Mouse (Mus musculus) midbrain, embryonic 15.5 days (tissue): ENCODE measurements at regions not wholly inside any gene's neighbourhood (a gene's known extent, or its start where the extent isn't known, plus 50 kb on each side); places are given as distances from the start of the nearest gene placed in this dataset.
"Not testable (repeated sequence)": the region's sequence is repeated elsewhere in the genome, so short reads cannot be mapped to it uniquely, and the experiment has no call there.

ENCODE experiments used
- ATAC-seq: fragments of 200-750 bp; cut with Nextera tagmentation; replicated peaks from 2 replicates; pipeline ENCODE4 v1.8.0; 2017; ENCODE audit warnings: moderate TSS enrichment
- H3K27ac ChIP-seq: fragments of 300-500 bp; sonication (generic); 2 replicates; pipeline ENCODE4 v1.5.1; 2015; ENCODE audit warnings: mild to moderate bottlenecking, inconsistent platforms
- H3K27me3 ChIP-seq: fragments of 300-500 bp; sonication (generic); replicated peaks from 2 replicates; pipeline ENCODE4 v1.6.1; 2015; ENCODE audit warnings: inconsistent platforms
- H3K36me3 ChIP-seq: fragments of 300-500 bp; sonication (generic); replicated peaks from 2 replicates; pipeline ENCODE4 v1.6.1; 2015; ENCODE audit warnings: inconsistent platforms
- H3K4me1 ChIP-seq: fragments of 300-500 bp; sonication (generic); 2 replicates; pipeline ENCODE4 v1.6.1; 2015; ENCODE audit warnings: inconsistent platforms
- H3K4me2 ChIP-seq: fragments of 300-500 bp; sonication (generic); 2 replicates; pipeline ENCODE4 v1.6.1; 2015; ENCODE audit warnings: inconsistent platforms, mild to moderate bottlenecking, moderate library complexity
- H3K4me3 ChIP-seq: fragments of 300-500 bp; sonication (generic); 2 replicates; pipeline ENCODE4 v1.5.1; 2015; ENCODE audit warnings: mild to moderate bottlenecking, inconsistent platforms
- H3K9ac ChIP-seq: fragments of 300-500 bp; sonication (generic); 2 replicates; pipeline ENCODE4 v1.6.1; 2015; ENCODE audit warnings: mild to moderate bottlenecking, inconsistent platforms
- H3K9me3 ChIP-seq: fragments of 300-500 bp; sonication (generic); 2 replicates; pipeline ENCODE4 v1.6.1; 2016; ENCODE audit warnings: inconsistent platforms
- WGBS: fragments of 180-500 bp; shearing (Covaris S2); methylation state at CpG from one replicate; pipeline ENCODE4 v1.1.7; 2015; ENCODE audit warnings: mixed read lengths; 5-methylcytosine and 5-hydroxymethylcytosine counted together

DNA sequence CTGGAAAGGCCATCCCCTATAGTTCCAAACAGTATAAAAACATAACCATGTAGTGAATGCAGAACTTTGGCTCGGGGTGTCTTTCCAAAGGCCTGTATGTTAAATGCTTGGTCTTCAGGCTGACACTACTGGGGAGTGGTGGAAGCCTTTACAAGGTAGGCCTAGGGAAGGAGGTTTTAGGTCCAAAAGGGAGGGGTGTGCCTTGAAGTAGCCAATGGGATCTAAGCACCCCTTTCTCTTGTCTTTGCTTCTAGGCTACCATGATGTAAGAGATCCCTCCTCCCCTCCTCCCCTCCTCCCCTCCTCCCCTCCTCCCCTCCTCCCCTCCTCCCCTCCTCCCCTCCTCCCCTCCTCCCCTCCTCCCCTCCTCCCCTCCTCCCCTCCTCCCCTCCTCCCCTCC, 56.5 kb upstream of the Fzd7 start:
- H3K27ac ChIP-seq, ATAC-seq, H3K27me3 ChIP-seq, H3K4me2 ChIP-seq, H3K4me1 ChIP-seq, H3K36me3 ChIP-seq, H3K9ac ChIP-seq, H3K9me3 ChIP-seq, H3K4me3 ChIP-seq: not testable (repeated sequence)
- 97% methylated on average over 1 of the region's 1 CpGs for WGBS

DNA sequence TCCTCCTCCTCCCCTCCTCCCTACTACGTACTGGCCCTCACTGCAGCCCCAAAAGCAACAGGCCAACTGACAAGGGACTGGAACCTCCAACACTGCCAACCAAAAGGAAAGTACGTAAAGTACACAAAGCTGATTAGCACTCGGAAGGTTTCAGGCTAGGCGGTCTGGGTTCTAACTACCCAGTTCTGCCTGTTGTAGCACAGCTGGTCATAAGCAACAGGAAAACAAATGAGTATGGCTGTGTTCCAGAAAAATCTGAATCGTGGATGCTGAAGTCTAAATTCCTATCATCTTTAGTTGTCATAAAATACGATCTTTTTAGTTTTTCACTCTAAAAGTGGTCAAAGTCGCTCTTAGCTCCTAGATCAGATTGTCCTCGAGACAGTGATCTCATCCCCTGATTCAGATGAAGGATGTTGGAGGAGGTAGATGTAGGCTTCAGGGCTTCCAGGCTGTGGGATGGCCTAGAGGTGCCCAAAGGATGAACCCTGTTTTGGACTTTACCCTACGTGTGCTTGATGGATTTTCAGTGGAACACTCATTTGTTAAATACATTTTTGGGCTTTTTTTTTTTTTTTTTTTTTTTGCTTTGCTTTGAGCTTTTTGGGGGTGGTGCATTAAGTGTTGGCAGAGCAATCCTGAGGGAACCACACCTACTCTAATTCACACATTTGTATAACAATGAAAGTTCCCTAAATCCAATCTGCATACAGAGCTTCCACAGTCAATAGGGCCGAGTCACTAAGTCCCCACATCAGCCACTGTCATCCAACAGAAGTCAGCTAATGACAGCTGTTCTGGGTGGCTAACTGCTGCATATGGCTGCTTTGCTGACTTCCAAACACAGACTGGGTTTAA, 55.6 kb upstream of the Fzd7 start:
- H3K4me3 ChIP-seq = no peak overlapping the region
- H3K27ac ChIP-seq = no peak overlapping the region
- no peaks in the 10 kb centered on the region for H3K36me3 ChIP-seq
- H3K27me3 ChIP-seq = no peaks in the 10 kb centered on the region
- no peak overlapping the region for H3K9ac ChIP-seq
- peaks cover 7% of the 10 kb centered on the region; the same call in 1 of the 2 replicates for H3K4me1 ChIP-seq
- no peak for ATAC-seq
- WGBS = 63% methylated on average over 10 of the region's 10 CpGs
- no peaks in the 10 kb centered on the region for H3K9me3 ChIP-seq
- no peak overlapping the region for H3K4me2 ChIP-seq

DNA sequence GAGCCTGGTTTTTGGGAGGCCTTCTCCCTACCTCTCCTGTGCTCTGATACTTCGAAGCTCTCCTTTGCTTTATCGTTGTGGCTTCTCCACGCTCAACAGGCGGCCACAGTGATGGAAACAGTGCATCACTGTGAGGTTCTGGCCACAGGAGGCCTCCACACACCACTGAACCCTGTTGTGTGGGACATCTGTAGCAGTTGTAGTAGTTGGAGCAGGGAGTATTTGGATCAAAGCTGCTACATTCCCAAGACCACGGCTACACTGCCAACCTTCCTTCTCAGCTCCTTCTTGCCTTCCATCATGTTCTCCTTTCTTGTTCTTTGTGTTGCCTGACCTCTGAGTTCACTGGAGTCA, 55.0 kb upstream of the Fzd7 start:
- ATAC-seq = no peak
- no peak overlapping the region for H3K4me2 ChIP-seq
- 47% methylated on average over 5 of the region's 5 CpGs for WGBS

DNA sequence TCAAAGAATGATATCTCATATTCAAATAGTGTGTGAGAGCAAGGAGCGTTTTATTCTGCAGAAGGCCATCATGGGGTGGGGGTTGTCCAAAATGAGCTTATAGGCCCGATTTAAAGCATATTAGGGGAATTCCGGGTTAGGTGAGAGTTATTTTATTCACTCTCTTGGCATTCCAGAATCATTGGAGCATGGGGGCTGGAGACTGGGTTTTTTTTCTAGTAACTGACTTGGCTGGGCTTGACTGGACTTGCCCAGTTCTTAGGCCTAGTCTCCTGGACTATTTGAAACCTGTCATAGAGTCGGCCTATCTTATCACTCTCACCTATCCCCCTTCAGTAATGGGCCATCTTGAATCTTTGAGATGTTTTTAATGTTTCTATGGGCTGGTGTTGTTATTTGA, 52.9 kb upstream of the Fzd7 start:
- 83% methylated on average over 4 of the region's 4 CpGs for whole genome bisulfite sequencing
- ATAC-seq = no peak

More for the DNA sequence above, 55.0 kb upstream of the Fzd7 start:
- H3K27ac ChIP-seq = no peak overlapping the region
- H3K9ac ChIP-seq = no peak overlapping the region
- no peak overlapping the region for H3K4me3 ChIP-seq
- H3K27me3 ChIP-seq = no peaks in the 10 kb centered on the region
- peaks cover 7% of the 10 kb centered on the region; the same call in 1 of the 2 replicates for H3K4me1 ChIP-seq
- no peaks in the 10 kb centered on the region for H3K9me3 ChIP-seq
- no peaks in the 10 kb centered on the region for H3K36me3 ChIP-seq

DNA sequence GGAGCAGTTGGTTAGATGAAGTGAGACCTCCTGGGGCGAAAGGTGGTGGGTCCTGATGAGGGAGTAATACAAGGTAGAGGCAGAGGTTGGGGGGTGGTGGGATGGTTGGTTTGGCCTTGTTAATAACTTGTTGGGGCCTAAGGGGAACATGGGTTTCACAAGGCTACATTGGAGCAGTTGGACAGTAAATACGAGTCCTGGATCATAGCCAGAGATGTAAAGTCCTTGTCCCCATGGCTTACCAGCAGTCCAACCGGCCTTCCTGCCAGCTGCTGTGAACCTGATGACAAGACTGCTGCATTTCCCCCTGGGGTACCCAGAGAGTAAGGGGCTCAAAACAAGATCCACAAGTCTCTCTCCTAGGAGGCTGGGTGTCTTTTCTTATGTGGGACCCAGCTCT, 52.0 kb upstream of the Fzd7 start:
- no peak overlapping the region for H3K4me2 ChIP-seq
- no peak for ATAC-seq
- H3K4me1 ChIP-seq = no peaks in the 10 kb centered on the region
- H3K4me3 ChIP-seq = no peak overlapping the region
- no peaks in the 10 kb centered on the region for H3K27me3 ChIP-seq
- no peak overlapping the region for H3K27ac ChIP-seq
- WGBS = 85% methylated on average over 3 of the region's 3 CpGs
- no peaks in the 10 kb centered on the region for H3K36me3 ChIP-seq
- no peak overlapping the region for H3K9ac ChIP-seq
- H3K9me3 ChIP-seq = no peaks in the 10 kb centered on the region

More for the DNA sequence above, 52.9 kb upstream of the Fzd7 start:
- no peaks in the 10 kb centered on the region for H3K27me3 ChIP-seq
- no peaks in the 10 kb centered on the region for H3K9me3 ChIP-seq
- no peak overlapping the region for H3K9ac ChIP-seq
- no peak overlapping the region for H3K4me3 ChIP-seq
- no peaks in the 10 kb centered on the region for H3K36me3 ChIP-seq
- no peaks in the 10 kb centered on the region for H3K4me1 ChIP-seq
- H3K27ac ChIP-seq = no peak overlapping the region
- H3K4me2 ChIP-seq = no peak overlapping the region

DNA sequence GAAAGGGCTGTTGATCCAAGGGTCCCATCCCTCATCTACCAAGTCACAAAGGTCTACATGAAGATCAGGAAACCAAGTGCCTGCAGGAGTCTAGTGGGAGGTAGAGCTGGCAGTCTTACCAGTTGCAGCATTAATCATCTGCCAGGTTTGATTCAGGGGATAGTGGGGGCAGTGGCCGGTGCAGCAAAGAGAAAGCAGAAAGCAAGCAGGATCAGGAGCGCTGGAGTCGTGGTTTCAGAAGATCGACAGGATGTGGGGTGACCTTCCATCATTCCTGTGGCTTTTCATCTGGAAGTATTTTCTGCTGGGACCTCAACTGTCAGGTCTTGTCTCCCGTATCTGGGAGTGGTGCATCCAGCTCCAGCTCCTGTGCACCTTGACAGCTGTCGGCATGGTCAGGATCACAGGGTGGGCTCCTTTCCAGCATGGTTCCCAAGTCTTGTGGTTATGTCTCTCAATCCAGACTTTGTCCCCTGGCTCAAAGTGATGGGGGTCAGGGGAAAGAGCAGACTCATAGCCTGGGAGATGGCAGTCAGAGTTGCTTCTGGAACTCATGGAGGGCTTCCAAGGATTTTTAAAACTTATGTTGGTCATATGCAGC, 51.2 kb upstream of the Fzd7 start:
- ATAC-seq = no peak
- no peaks in the 10 kb centered on the region for H3K4me1 ChIP-seq
- H3K9me3 ChIP-seq = no peaks in the 10 kb centered on the region
- no peak overlapping the region for H3K4me3 ChIP-seq
- H3K27me3 ChIP-seq = no peaks in the 10 kb centered on the region
- no peak overlapping the region for H3K27ac ChIP-seq
- H3K4me2 ChIP-seq = no peak overlapping the region
- 93% methylated on average over 6 of the region's 6 CpGs for WGBS
- H3K36me3 ChIP-seq = no peaks in the 10 kb centered on the region
- no peak overlapping the region for H3K9ac ChIP-seq
